Mouse (Mus musculus): ENCODE data around the gene AC140267.1. TPM values are rescaled to one million over a fixed set of nuclear protein-coding genes. Genes with fewer than 3 reads are reported as not detected.

The AC140267.1 gene
- total and polyA plus RNA-seq, 3 experiments, result 1.9 TPM; not detected in 2

DNA sequence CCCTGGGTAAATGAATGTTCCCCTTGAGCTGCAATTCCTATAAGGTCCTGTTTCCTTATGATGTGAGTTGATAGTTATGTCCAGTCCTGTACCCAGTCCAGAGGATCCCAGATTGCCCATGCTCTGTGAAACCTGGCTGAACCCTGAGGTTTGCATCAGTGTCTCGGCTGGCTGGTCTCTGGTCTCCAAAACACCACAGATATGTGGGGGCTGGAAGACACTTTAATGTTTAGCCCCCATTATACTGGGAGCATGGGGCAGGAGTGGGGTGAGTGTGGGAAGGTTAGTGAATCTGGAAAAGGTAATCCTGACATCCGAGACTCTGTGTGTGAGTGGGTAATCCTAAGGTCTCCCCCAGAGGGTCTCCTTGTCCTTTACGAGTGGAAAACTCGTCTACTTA lies 2.6 kb upstream of the AC140267.1 start:
- peak overlapping the region; percentile 25; the same call in 1 of the 2 replicates for H3K27ac ChIP-seq (ENCODE audit: control insufficient read depth, low read depth, low read length)
- H3K9ac ChIP-seq (ENCODE audit: control insufficient read depth, low read depth, low read length, poor library complexity, severe bottlenecking), result peak overlapping the region; percentile 54
- 0 out of 4 replicates have a peak, but pooled peaks of 1 of the 2 experiments have one; percentile 26 for TF ChIP-seq POLR2A (IDR thresholded peaks at IDR 0.05; ENCODE audit: control insufficient read depth in 1 of 2, insufficient read depth in 1 of 2, low read depth in 1 of 2, low read length in 2 of 2, poor library complexity in 1 of 2)
- no peak for TF ChIP-seq NRF1 (IDR thresholded peaks at IDR 0.05; ENCODE audit: insufficient read depth, low read depth, low read length, poor library complexity, severe bottlenecking)
- TF ChIP-seq MYC (IDR thresholded peaks at IDR 0.05; ENCODE audit: low read depth, low read length), result no peak
- no peaks in the 10 kb centered on the region for H3K27me3 ChIP-seq (ENCODE audit: control insufficient read depth in 1 of 2, insufficient read depth in 2 of 2, low read length in 2 of 2)
- H3K9me3 ChIP-seq (replicated peaks; ENCODE audit: insufficient read depth, low read length), result no peaks in the 10 kb centered on the region
- DNase-seq (ENCODE audit: low read depth, low spot score), result no peak
- H3K4me1 ChIP-seq (ENCODE audit: control insufficient read depth in 1 of 2, insufficient read depth in 2 of 2, low read length in 2 of 2), result peaks cover 4 to 14% of the 10 kb centered on the region in 2 experiments; a peak in 3 of 4 replicates
- H3K36me3 ChIP-seq (ENCODE audit: control insufficient read depth in 1 of 2, insufficient read depth in 2 of 2, low read length in 2 of 2), result peaks cover 13% of the 10 kb centered on the region in 2 experiments
- H3K79me2 ChIP-seq (ENCODE audit: control insufficient read depth, insufficient read depth, low read length, poor library complexity), result peaks cover 16% of the 10 kb centered on the region
- H3K4me3 ChIP-seq (ENCODE audit: control insufficient read depth in 1 of 2, insufficient read depth in 1 of 2, low read depth in 2 of 2, low read length in 2 of 2), result peak overlapping the region in 1 of 2 experiments; percentile 54; a peak in 3 of 4 replicates

- H3K4me1 ChIP-seq (ENCODE audit: control insufficient read depth in 1 of 2, insufficient read depth in 2 of 2, low read length in 2 of 2), result peaks cover 4 to 14% of the 10 kb centered on the region in 2 experiments; a peak in 3 of 4 replicates
- peak; percentile 98 for DNase-seq (ENCODE audit: low read depth, low spot score)
- H3K36me3 ChIP-seq (ENCODE audit: control insufficient read depth in 1 of 2, insufficient read depth in 2 of 2, low read length in 2 of 2), result peaks cover 13 to 16% of the 10 kb centered on the region in 2 experiments
- peaks cover 16% of the 10 kb centered on the region for H3K79me2 ChIP-seq (ENCODE audit: control insufficient read depth, insufficient read depth, low read length, poor library complexity)
- peak within 1 kb of the TSS; percentile 94 for H3K9ac ChIP-seq (ENCODE audit: control insufficient read depth, low read depth, low read length, poor library complexity, severe bottlenecking)
- no peaks in the 10 kb centered on the region for H3K9me3 ChIP-seq (replicated peaks; ENCODE audit: insufficient read depth, low read length)
- peak within 1 kb of the TSS; percentile 54 for H3K27ac ChIP-seq (ENCODE audit: control insufficient read depth, low read depth, low read length)
- TF ChIP-seq MXI1 (IDR thresholded peaks at IDR 0.05; ENCODE audit: low read depth, low read length), result no peak; the same call in 1 of the 2 replicates
- TF ChIP-seq HCFC1 (IDR thresholded peaks at IDR 0.05; ENCODE audit: low read depth, low read length), result peak; percentile 92
- no peak for TF ChIP-seq CTCF (IDR thresholded peaks at IDR 0.05 in 2 of 3, conservative IDR thresholded peaks at IDR 0.05 in 1 of 3; ENCODE audit: control insufficient read depth in 1 of 3, insufficient read depth in 1 of 3, low read depth in 2 of 3, low read length in 3 of 3, poor library complexity in 1 of 3, severe bottlenecking in 1 of 3)
- TF ChIP-seq MEF2A (IDR thresholded peaks at IDR 0.05; ENCODE audit: extremely low read depth, insufficient replicate concordance, low read depth, low read length, poor library complexity, severe bottlenecking), result no peak
- 0 out of 2 replicates have a peak, but pooled peaks have one; percentile 30 for TF ChIP-seq ETS1 (IDR thresholded peaks at IDR 0.05; ENCODE audit: low read depth, low read length)
- TF ChIP-seq UBTF (IDR thresholded peaks at IDR 0.05; ENCODE audit: borderline replicate concordance, insufficient read depth, low read depth, low read length), result no peak
- peak; percentile 43; the same call in 1 of the 2 replicates for TF ChIP-seq POLR2AphosphoS2 (IDR thresholded peaks at IDR 0.05; ENCODE audit: low read length)
- TF ChIP-seq USF1 (IDR thresholded peaks at IDR 0.05; ENCODE audit: low read depth, low read length), result 0 out of 2 replicates have a peak, but pooled peaks have one; percentile 7
- TF ChIP-seq TBP (IDR thresholded peaks at IDR 0.05; ENCODE audit: low read depth, low read length), result peak; percentile 49; the same call in 1 of the 2 replicates
- TF ChIP-seq NELFE (IDR thresholded peaks at IDR 0.05; ENCODE audit: low read depth, low read length), result peak; percentile 43; the same call in 1 of the 2 replicates
- TF ChIP-seq MAX (IDR thresholded peaks at IDR 0.05; ENCODE audit: low read length), result peak; percentile 28; the same call in 1 of the 2 replicates
- no peak for TF ChIP-seq ZNF384 (IDR thresholded peaks at IDR 0.05; ENCODE audit: low read depth, low read length)
- TF ChIP-seq SIN3A (IDR thresholded peaks at IDR 0.05; ENCODE audit: low read length), result peak; percentile 74
- 0 out of 2 replicates have a peak, but pooled peaks have one; percentile 26 for TF ChIP-seq NRF1 (IDR thresholded peaks at IDR 0.05; ENCODE audit: insufficient read depth, low read depth, low read length, poor library complexity, severe bottlenecking)
- peak; percentile 42; the same call in 1 of the 2 replicates for TF ChIP-seq CHD2 (IDR thresholded peaks at IDR 0.05; ENCODE audit: low read length)
- TF ChIP-seq KAT2A (conservative IDR thresholded peaks at IDR 0.05; ENCODE audit: low read depth, low read length), result peak; percentile 72; the same call in 1 of the 2 replicates
- TF ChIP-seq ZMIZ1 (IDR thresholded peaks at IDR 0.05; ENCODE audit: low read depth, low read length), result peak; percentile 50; the same call in 1 of the 2 replicates
- peak in 1 of 2 experiments; percentile 72; a peak in 3 of 4 replicates for TF ChIP-seq POLR2A (IDR thresholded peaks at IDR 0.05; ENCODE audit: control insufficient read depth in 1 of 2, insufficient read depth in 1 of 2, low read depth in 1 of 2, low read length in 2 of 2, poor library complexity in 1 of 2)
- peak; percentile 42; the same call in 1 of the 2 replicates for TF ChIP-seq TCF12 (IDR thresholded peaks at IDR 0.05; ENCODE audit: low read depth, low read length)
- no peak for TF ChIP-seq GATA1 (IDR thresholded peaks at IDR 0.05; ENCODE audit: low read depth, low read length)
- no peak for TF ChIP-seq CHD1 (IDR thresholded peaks at IDR 0.05; ENCODE audit: low read depth, low read length)
- no peak for TF ChIP-seq ZC3H11A (IDR thresholded peaks at IDR 0.05; ENCODE audit: low read depth, low read length)
- TF ChIP-seq EP300 (IDR thresholded peaks at IDR 0.05; ENCODE audit: low read depth in 1 of 2, low read length in 2 of 2), result peak in 1 of 2 experiments; percentile 30; a peak in 1 of 4 replicates
- peak; percentile 27 for TF ChIP-seq MYC (IDR thresholded peaks at IDR 0.05; ENCODE audit: low read depth, low read length)
- peak; percentile 93 for TF ChIP-seq ELF1 (IDR thresholded peaks at IDR 0.05; ENCODE audit: low read depth, low read length)
- peak within 1 kb of the TSS; percentile 95 to 100 for H3K4me3 ChIP-seq (ENCODE audit: control insufficient read depth in 1 of 2, insufficient read depth in 1 of 2, low read depth in 2 of 2, low read length in 2 of 2)
- H3K27me3 ChIP-seq (ENCODE audit: control insufficient read depth in 1 of 2, insufficient read depth in 2 of 2, low read length in 2 of 2), result no peaks in the 10 kb centered on the region
These were observed 1.7 kb upstream of the AC140267.1 start, which contains the start of gene Mief1 for GRCm38 (mm10) chr15:80233733-80234509. Gene Mief1, plus strand, starts transcription at chr15:80234018.

All from MEL (cell line).